Mouse (Mus musculus): Measurements from ENCODE around the gene Gon4l.

GRCm38 (mm10) chr3:88923989-88924591 lies 89.1 kb downstream of the Gon4l start:
- TF ChIP-seq CTCF (IDR thresholded peaks at IDR 0.05; ENCODE audit: low read depth, low read length): no peak
- TF ChIP-seq POLR2A (IDR thresholded peaks at IDR 0.05; ENCODE audit: extremely low read depth, insufficient read depth, low read length): no peak

Measured in liver, adult 2 months (tissue).